9 mouse cellular contexts compared by ENCODE assay signal in genomic region chr1:181617332-181617731, GRCm38 (mm10). TPM values are rescaled to one million over a fixed set of nuclear protein-coding genes. Genes with fewer than 3 reads are reported as not detected.
DNase-seq lines count a peak whose midpoint lies in the region; ATAC-seq lines count a peak whose summit lies in the region.
"Had no signal": no experiment of that assay in that cellular context is flagged by ENCODE, and none has a peak within 500 bp of the region (broad histone marks: within the 10 kb centered on the region; RNA-seq: fewer than 3 reads in every experiment).

No protein-coding gene starts in this region.

- ATAC-seq in common myeloid progenitor, adult 5-6 weeks (replicated peaks; ENCODE audit: low read depth, poor library complexity, severe bottlenecking), result peak; percentile 66
- no peak for ATAC-seq in forebrain, embryonic 12.5 days (ENCODE audit: low FRiP score)

- H3K27ac ChIP-seq in forebrain, embryonic 12.5 days, result no peak overlapping the region
- H3K27ac ChIP-seq: limb, embryonic 12.5 days had no signal

- H3K27me3 ChIP-seq in splenic B cell, adult 2 months (ENCODE audit: control insufficient read depth, insufficient read depth, low read length, poor library complexity, severe bottlenecking), result no peaks in the 10 kb centered on the region
- H3K27me3 ChIP-seq in forebrain, embryonic 12.5 days, result no peaks in the 10 kb centered on the region
- H3K27me3 ChIP-seq: limb, embryonic 12.5 days had no signal

- H3K4me2 ChIP-seq in forebrain, embryonic 12.5 days, result no peak overlapping the region
- H3K4me2 ChIP-seq: limb, embryonic 12.5 days had no signal

- no peak overlapping the region for H3K4me3 ChIP-seq in forebrain, embryonic 12.5 days (replicated peaks)
- H3K4me3 ChIP-seq: limb, embryonic 12.5 days had no signal

- H3K9me3 ChIP-seq in forebrain, embryonic 12.5 days, result no peaks in the 10 kb centered on the region
- H3K9me3 ChIP-seq: limb, embryonic 12.5 days had no signal

- H3K4me1 ChIP-seq in forebrain, embryonic 12.5 days, result no peaks in the 10 kb centered on the region
- H3K4me1 ChIP-seq: limb, embryonic 12.5 days had no signal

- H3K36me3 ChIP-seq in splenic B cell, adult 2 months (ENCODE audit: control insufficient read depth, insufficient read depth, low read length, poor library complexity, severe bottlenecking), result no peaks in the 10 kb centered on the region
- H3K36me3 ChIP-seq in forebrain, embryonic 12.5 days (replicated peaks), result no peaks in the 10 kb centered on the region
- H3K36me3 ChIP-seq: limb, embryonic 12.5 days had no signal

- 44% methylated on average over 5 of the region's 5 CpGs for WGBS in forebrain, embryonic 12.5 days

- no peak overlapping the region for H3K9ac ChIP-seq in forebrain, embryonic 12.5 days
- H3K9ac ChIP-seq: limb, embryonic 12.5 days had no signal

- DNase-seq in heart, adult 11 months, result peak; percentile 83
- no peak for DNase-seq in heart, adult 8-10 months (ENCODE audit: low spot score)
- DNase-seq in right cerebral cortex, postnatal 14 days, result peak; percentile 14
- no peak for DNase-seq in right cerebral cortex, adult 2 months (ENCODE audit: low spot score in 2 of 2)
- DNase-seq in splenic B cell, adult 2 months (ENCODE audit: low read depth, low spot score), result peak; percentile 49
- no peak for DNase-seq in layer of hippocampus, adult 8-10 months (ENCODE audit: low spot score in 2 of 2)

RNA-seq across cellular contexts. Expression of gene Dnah14, which starts 41.0 kb away (rescaled TPM):
- not detected for total RNA-seq in heart, adult 8-10 months (2022)
- 4.4 and 4.6 TPM in 2 replicates for total RNA-seq in common myeloid progenitor, adult 5-6 weeks (2017)
- total RNA-seq in layer of hippocampus, adult 8-10 months (2022), result 1 to 10 TPM in 2 of 4 experiments, under 1 TPM in 2; 0.25 to 1.8 (median 1.0) TPM
- 1.9 and 2.2 TPM in 2 replicates for polyA plus RNA-seq in forebrain, embryonic 12.5 days (2016; fragmentation: Nextera tagmentation; extraction: Ambion mirVana)

Comparison
In these comparisons a context has a peak if more than half of its experiments do, and no peak if none do; other contexts are left out.
1. DNase-seq: peak in heart, adult 11 months (single experiment), right cerebral cortex, postnatal 14 days (single experiment) and splenic B cell, adult 2 months (single experiment); none in heart, adult 8-10 months (single experiment), right cerebral cortex, adult 2 months (0 of 2) and layer of hippocampus, adult 8-10 months (0 of 2).